Mouse (Mus musculus) MEL (cell line): ENCODE measurements at regions not wholly inside any gene's neighbourhood (a gene's known extent, or its start where the extent isn't known, plus 50 kb on each side); places are given as distances from the start of the nearest gene placed in this dataset.

Experiments
- CTCF ChIP-seq, 3 experiments: IDR thresholded peaks in 2 of 3; conservative IDR thresholded peaks in 1 of 3; 2 replicates each; pipeline ENCODE4 v1.5.1; 2011 to 2012; ENCODE audit warnings: low read length in 3 of 3, low read depth in 2 of 3, mild to moderate bottlenecking in 2 of 3, improper control_type of control experiment in 1 of 3, inconsistent platforms in 1 of 3, mixed read lengths in 1 of 3, moderate library complexity in 1 of 3; ENCODE audit not compliant: control insufficient read depth in 1 of 3, insufficient read depth in 1 of 3, poor library complexity in 1 of 3, severe bottlenecking in 1 of 3
- GABPA ChIP-seq: IDR thresholded peaks from 2 replicates; pipeline ENCODE4 v1.6.1; 2012; ENCODE audit warnings: low read depth, mild to moderate bottlenecking, inconsistent platforms, low read length, improper control_type of control experiment, moderate library complexity
- KAT2A ChIP-seq: conservative IDR thresholded peaks from 2 replicates; pipeline ENCODE4 v1.6.1; 2012; ENCODE audit warnings: low read depth, low read length, improper control_type of control experiment, inconsistent platforms
- RAD21 ChIP-seq: IDR thresholded peaks from 2 replicates; pipeline ENCODE4 v1.6.1; 2011; ENCODE audit warnings: mild to moderate bottlenecking, low read depth, low read length, improper control_type of control experiment

DNA sequence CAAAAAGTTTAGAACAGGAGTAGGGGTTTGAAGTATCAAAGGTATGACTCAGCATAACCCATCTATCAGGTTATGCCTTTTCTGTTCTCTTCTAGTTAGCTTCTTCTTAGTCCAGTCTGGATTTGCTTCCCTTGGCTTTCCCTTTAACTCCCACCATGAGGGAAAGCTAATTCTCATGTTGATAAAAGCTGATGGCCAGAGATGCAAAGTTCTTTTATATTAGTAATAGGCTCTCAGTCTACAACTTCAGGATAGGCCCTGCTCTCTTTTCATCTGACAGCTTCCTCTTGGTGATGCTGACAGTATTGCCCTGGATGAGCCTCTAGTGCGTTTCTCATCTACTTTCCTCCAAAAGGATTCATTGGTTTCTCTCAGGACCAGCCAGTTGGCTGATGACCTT lies 161.7 kb upstream of the Klf12 start:
- no peak for TF ChIP-seq CTCF (IDR thresholded peaks at IDR 0.05 in 2 of 3, conservative IDR thresholded peaks at IDR 0.05 in 1 of 3; ENCODE audit: control insufficient read depth in 1 of 3, insufficient read depth in 1 of 3, low read depth in 2 of 3, low read length in 3 of 3, poor library complexity in 1 of 3, severe bottlenecking in 1 of 3)
- no peak for TF ChIP-seq KAT2A
- no peak for TF ChIP-seq GABPA
- TF ChIP-seq RAD21 = no peak
